Mouse (Mus musculus) ES-E14 (cell line): ENCODE measurements around the gene Sdr9c7.

ENCODE experiments used
- HCFC1 ChIP-seq: IDR thresholded peaks from 2 replicates; pipeline ENCODE4 v1.6.1; 2012; ENCODE audit warnings: low read length, inconsistent platforms, borderline replicate concordance; ENCODE audit not compliant: insufficient read depth
- ZC3H11A ChIP-seq: IDR thresholded peaks from 2 replicates; pipeline ENCODE4 v1.6.1; 2012; ENCODE audit warnings: low read depth, mild to moderate bottlenecking, inconsistent platforms, low read length, borderline replicate concordance
- ZNF384 ChIP-seq: IDR thresholded peaks from 2 replicates; pipeline ENCODE4 v1.6.1; 2012; ENCODE audit warnings: low read depth, low read length, inconsistent platforms

- no peak for TF ChIP-seq HCFC1
- no peak for TF ChIP-seq ZC3H11A
- TF ChIP-seq ZNF384, result no peak
Measured at GRCm38 (mm10) chr10:127956168-127956816, 58.0 kb downstream of the Sdr9c7 start.
